Mouse (Mus musculus): ENCODE results near the gene Hap1.

DNA sequence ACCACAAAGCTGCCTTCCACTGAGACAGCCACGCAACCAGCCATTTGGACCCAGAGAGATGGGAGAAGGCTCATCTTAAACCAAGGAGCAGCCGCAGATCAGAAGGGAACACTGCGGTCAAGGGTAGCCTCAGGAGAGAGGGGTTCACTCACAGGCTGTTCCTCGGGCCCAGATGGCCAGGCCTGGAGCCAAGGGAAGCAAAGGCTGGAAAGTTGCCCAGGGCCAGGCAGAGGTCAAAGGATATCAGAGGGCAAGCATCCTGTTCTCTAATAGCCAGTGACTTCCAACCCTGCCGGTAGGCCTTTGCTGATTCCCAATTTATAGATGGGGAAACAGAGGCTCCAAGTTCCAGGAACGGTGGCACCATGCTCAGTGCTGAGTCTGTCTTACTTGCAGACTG lies 32.7 kb upstream of the Hap1 start:
- TF ChIP-seq CTCF (IDR thresholded peaks at IDR 0.05) (peak; percentile 26; the same call in 1 of the 2 replicates), POLR2A (IDR thresholded peaks at IDR 0.05; ENCODE audit: insufficient read depth, low read depth, low read length) (0 out of 2 replicates have a peak, but pooled peaks have one; percentile 45)
